Mouse (Mus musculus) splenic B cell, adult 2 months (primary cell): ENCODE results near the gene Gm10775.
A peak's percentile ranks its signal among the peaks of the same experiment; 100 is the strongest.

Source experiments
- DNase-seq: peaks from one replicate; pipeline ENCODE4 v3.0.0-alpha.2; 2011; ENCODE audit warnings: low read depth, low spot score
- H3K27me3 ChIP-seq: 2 replicates; pipeline ENCODE4 v1.6.1; 2012; ENCODE audit warnings: mild to moderate bottlenecking, low read length, moderate library complexity, mixed read lengths; ENCODE audit not compliant: control insufficient read depth, poor library complexity, insufficient read depth, severe bottlenecking
- H3K36me3 ChIP-seq: 2 replicates; pipeline ENCODE4 v1.6.1; 2012; ENCODE audit warnings: mild to moderate bottlenecking, low read length, moderate library complexity, mixed read lengths; ENCODE audit not compliant: control insufficient read depth, poor library complexity, insufficient read depth, severe bottlenecking

Gene Gm10775

GRCm38 (mm10) chr13:65259239-65259638 is at the start of gene Gm10775:
Gm10775 (plus strand) TSS chr13:65259539.
- H3K36me3 ChIP-seq = peaks cover 3% of the 10 kb centered on the region; the same call in 1 of the 2 replicates
- no peak for DNase-seq
- H3K27me3 ChIP-seq = no peaks in the 10 kb centered on the region

- DNase-seq = no peak
- H3K27me3 ChIP-seq = no peaks in the 10 kb centered on the region
- H3K36me3 ChIP-seq = no peaks in the 10 kb centered on the region
Measured at GRCm38 (mm10) chr13:65225945-65226344, 33.4 kb upstream of the Gm10775 start.

DNA sequence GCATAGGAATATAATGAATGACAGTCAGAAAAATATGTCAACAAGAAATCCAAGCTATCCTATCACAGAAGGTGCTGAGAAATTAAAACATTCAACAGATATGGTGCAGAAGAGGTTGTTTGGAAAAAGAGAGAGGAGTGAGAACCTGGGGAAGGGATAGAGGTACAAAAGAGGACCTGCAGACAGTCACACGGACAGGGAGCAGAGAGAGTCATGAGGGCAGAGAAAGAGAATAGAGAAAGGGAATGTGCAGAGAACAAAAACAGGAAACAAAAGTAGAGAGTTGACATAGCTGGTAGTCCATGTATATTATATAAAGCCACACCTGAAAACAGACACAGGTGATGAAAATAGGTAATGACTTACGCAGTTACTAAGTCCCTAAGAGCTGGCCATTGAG is 32.7 kb upstream of the Gm10775 start:
- DNase-seq = no peak

GRCm38 (mm10) chr13:65237211-65237610 is 22.1 kb upstream of the Gm10775 start:
- no peak for DNase-seq
- H3K27me3 ChIP-seq = no peaks in the 10 kb centered on the region
- H3K36me3 ChIP-seq = no peaks in the 10 kb centered on the region

More for the DNA sequence above, 32.7 kb upstream of the Gm10775 start:
- Histone ChIP-seq H3K27me3 (no peaks in the 10 kb centered on the region), H3K36me3 (no peaks in the 10 kb centered on the region)

DNA sequence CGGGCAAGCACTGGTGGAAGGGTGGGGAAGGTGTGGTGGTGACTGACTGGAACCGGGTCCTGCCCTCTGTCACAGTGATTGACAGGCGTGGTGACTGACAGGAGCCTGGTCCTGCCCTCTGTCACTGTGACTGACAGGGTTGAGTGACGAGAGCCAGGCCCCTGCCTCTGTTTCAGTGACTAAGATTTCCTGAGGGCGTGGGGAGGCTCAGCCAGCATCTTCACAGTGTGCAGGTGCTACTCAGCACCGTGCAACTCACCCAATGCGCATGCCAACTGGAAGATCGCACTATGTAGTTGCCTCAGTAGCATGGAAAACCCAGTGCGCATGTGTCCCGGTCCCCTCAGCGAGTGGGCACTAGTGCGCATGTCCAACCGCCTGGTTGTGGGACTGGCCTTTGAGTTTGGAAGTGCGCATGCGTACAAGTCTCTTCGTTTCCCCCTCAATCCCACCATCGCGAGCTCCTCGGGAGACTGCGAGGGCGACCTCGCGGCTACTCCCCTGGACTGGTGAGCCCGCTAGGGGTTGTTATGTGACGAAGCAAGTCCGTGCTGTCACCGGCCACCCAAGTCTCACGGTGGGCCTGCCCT is 18.7 kb upstream of the Gm10775 start:
- Histone ChIP-seq H3K36me3 (no peaks in the 10 kb centered on the region), H3K27me3 (no peaks in the 10 kb centered on the region)
- peak; percentile 98 for DNase-seq

DNA sequence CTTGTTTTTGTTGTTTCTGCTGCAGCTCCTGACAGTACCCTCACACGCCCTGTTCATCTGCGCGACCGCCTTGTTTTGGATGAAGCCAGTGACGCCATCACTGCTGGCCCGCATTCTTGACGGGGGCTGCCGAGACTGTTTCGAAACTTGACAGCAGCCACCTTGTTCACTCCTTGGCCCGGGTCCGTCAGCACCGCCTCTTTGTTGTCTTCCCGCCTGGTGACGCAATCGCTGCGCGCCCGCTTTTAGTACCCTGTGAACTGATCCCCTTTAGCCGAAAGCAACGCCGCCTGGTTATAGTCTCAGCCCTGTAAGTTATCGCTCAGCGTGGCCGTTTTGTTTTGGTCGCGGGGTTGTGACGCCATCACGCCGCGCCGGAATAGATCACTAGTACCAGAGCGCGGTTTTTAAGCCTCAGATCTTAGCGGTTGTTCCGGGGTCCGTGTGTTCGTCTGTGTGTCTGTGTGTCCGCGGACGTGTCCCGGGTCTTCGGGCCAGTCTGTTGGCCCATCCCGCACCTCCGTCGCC is 18.2 kb upstream of the Gm10775 start:
- no peaks in the 10 kb centered on the region for H3K27me3 ChIP-seq
- peak; percentile 94 for DNase-seq
- no peaks in the 10 kb centered on the region for H3K36me3 ChIP-seq

GRCm38 (mm10) chr13:65241627-65242318 is 17.6 kb upstream of the Gm10775 start:
- DNase-seq = peak; percentile 75
- H3K27me3 ChIP-seq = no peaks in the 10 kb centered on the region
- H3K36me3 ChIP-seq = no peaks in the 10 kb centered on the region

- peak; percentile 24 for DNase-seq
- no peaks in the 10 kb centered on the region for H3K27me3 ChIP-seq
- no peaks in the 10 kb centered on the region for H3K36me3 ChIP-seq
Measured at GRCm38 (mm10) chr13:65242319-65242787, 17.0 kb upstream of the Gm10775 start.

DNA sequence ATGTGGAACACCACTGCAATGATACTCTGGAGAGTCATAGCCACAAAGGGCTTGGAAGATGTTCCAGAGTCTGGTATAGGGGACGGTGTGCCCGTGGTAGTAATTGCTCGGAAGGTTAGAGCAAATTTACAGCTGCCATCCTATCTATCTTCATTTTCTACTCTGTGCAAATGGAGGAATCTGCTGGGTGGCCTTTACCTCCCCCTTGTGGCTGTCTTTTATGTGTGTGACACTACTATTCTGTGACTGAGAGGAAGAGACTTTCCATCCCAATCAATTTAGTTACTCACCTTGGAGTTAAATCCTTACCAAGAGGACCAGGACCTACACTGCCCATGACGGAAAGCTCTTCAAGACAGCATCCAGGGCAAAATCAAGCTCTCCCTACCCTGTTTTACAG is 16.1 kb upstream of the Gm10775 start:
- no peaks in the 10 kb centered on the region for H3K36me3 ChIP-seq
- H3K27me3 ChIP-seq = no peaks in the 10 kb centered on the region
- DNase-seq = peak; percentile 59

- no peak for DNase-seq
- H3K27me3 ChIP-seq = no peaks in the 10 kb centered on the region
- no peaks in the 10 kb centered on the region; the same call in 1 of the 2 replicates for H3K36me3 ChIP-seq
Measured at GRCm38 (mm10) chr13:65258175-65258954, 974 bp upstream of the Gm10775 start.

- DNase-seq = no peak
- Histone ChIP-seq H3K36me3 (peaks cover 3% of the 10 kb centered on the region; the same call in 1 of the 2 replicates), H3K27me3 (no peaks in the 10 kb centered on the region)
Measured at GRCm38 (mm10) chr13:65262086-65262485, 2.7 kb downstream of the Gm10775 start.

DNA sequence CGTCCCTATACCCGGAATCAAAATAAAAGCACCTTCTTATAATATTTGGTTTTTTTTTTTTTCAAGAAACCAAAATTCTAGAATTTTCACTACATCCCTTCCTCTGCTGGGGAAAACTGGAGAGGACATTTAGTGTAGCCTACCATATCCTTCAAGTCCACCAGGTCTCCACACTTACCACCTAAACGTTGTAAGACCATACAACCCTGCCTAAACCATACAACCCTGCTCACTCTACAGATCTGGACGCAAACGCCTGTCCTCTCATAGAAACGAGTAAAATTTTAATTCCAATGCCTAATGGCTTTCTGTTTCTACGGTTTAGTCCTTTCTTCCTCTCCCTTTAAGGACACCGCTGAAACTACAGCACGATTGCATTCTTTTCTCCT is 18.6 kb downstream of the Gm10775 start:
- no peaks in the 10 kb centered on the region for H3K27me3 ChIP-seq
- no peaks in the 10 kb centered on the region for H3K36me3 ChIP-seq
- no peak for DNase-seq

DNA sequence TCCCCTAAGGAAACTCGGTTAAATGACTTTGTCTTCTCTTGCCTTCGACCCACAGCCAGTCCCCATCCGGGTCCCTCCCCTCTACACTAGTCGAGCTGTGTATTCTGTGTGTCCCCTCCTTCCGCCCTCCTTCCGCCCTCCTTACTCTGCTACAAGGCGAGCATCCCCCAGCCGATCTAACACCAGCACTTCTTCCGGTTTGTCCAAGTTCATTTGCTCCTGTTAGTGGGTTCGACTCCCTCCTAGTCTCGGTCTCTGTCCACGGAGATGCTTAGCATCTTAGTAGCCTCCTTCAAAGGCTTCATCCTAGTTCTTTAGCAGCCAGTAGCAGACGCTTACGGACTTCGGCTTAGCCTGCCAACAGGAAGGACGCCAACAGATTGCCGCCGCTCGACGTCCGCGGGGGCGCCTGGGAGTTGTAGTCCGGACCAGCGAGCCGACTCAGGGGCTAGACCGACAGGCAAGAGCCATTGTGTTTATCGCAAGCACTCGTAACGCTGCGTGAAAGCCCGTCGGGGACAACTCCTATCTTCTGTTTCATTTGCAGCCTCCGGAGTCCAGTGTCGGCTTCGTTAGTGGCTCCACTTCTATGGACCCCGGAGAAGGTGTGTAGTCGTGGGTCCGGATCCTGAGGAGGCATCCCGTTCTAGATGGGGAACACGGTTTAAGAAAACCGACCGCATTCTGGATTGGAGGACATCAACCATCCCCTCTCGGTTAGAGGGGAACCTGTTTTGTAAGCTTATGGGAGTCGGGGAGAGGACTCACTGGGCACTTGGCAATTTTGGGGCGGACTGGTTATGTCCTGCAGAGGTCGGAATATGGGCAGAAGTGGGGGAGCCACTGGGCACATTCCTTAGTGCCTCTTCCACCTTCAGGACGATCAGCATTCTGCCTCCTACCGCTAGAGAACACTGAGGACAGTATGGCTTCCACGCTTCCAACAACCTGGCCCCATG is 19.3 kb downstream of the Gm10775 start, which contains the start of gene Zfp369:
Zfp369 (plus strand) TSS at position 432 of the 959 bp plus-strand sequence.
- Histone ChIP-seq H3K36me3 (no peaks in the 10 kb centered on the region), H3K27me3 (no peaks in the 10 kb centered on the region)
- peak; percentile 92 for DNase-seq

- H3K36me3 ChIP-seq = peaks cover 8% of the 10 kb centered on the region; the same call in 1 of the 2 replicates
- H3K27me3 ChIP-seq = no peaks in the 10 kb centered on the region
- peak; percentile 47 for DNase-seq
Measured at GRCm38 (mm10) chr13:65286771-65287170, 27.4 kb downstream of the Gm10775 start.
